Mouse (Mus musculus) left cerebral cortex, adult 8-10 months (tissue): ENCODE measurements around the gene Pcgf5. TPM values are rescaled to one million over a fixed set of nuclear protein-coding genes. Genes with fewer than 3 reads are reported as not detected.
A peak's percentile ranks its signal among the peaks of the same experiment; 100 is the strongest.
"Not testable (repeated sequence)": the region's sequence is repeated elsewhere in the genome, so short reads cannot be mapped to it uniquely, and the experiment has no call there.

Source experiments
- DNase-seq, 2 experiments: peaks; one replicate each; pipeline ENCODE4 v3.0.0; 2022; ENCODE audit warnings: low spot score in 2 of 2
- total RNA-seq, 4 experiments: library from RNA; stranded (reverse); gene quantifications; 2 replicates each; pipeline ENCODE4 v1.2.4; 2022

Gene Pcgf5
- total RNA-seq, 4 experiments from 2014 or later = 25.7 to 31.6 (median 28.4) TPM

GRCm38 (mm10) chr19:36384426-36384825 lies 36.3 kb downstream of the Pcgf5 start:
- no peak for DNase-seq

- DNase-seq = no peak
Observed at GRCm38 (mm10) chr19:36388502-36388901, 40.4 kb downstream of the Pcgf5 start.

- DNase-seq = no peak
Observed at GRCm38 (mm10) chr19:36390714-36391113, 42.6 kb downstream of the Pcgf5 start.

GRCm38 (mm10) chr19:36398500-36398899 lies 50.4 kb downstream of the Pcgf5 start:
- no peak for DNase-seq

- DNase-seq = no peak
Observed at GRCm38 (mm10) chr19:36408352-36409100, 60.4 kb downstream of the Pcgf5 start.

- peak; percentile 73 to 82 for DNase-seq
Observed at GRCm38 (mm10) chr19:36409280-36409860, 61.3 kb downstream of the Pcgf5 start.

GRCm38 (mm10) chr19:36409861-36410392 lies 61.8 kb downstream of the Pcgf5 start:
- DNase-seq = peak; percentile 13 to 16

GRCm38 (mm10) chr19:36419885-36420284 lies 71.8 kb downstream of the Pcgf5 start:
- no peak for DNase-seq

- no peak for DNase-seq
Observed at GRCm38 (mm10) chr19:36427195-36427876, 79.2 kb downstream of the Pcgf5 start.

GRCm38 (mm10) chr19:36428116-36428515 lies 80.0 kb downstream of the Pcgf5 start:
- no peak for DNase-seq

- no peak for DNase-seq
Observed at GRCm38 (mm10) chr19:36429354-36429753, 81.2 kb downstream of the Pcgf5 start.

GRCm38 (mm10) chr19:36433161-36433560 lies 85.1 kb downstream of the Pcgf5 start:
- DNase-seq = no peak

GRCm38 (mm10) chr19:36439894-36440714 lies 92.0 kb downstream of the Pcgf5 start:
- peak in 1 of 2 experiments; percentile 38 for DNase-seq

- DNase-seq = no peak
Observed at GRCm38 (mm10) chr19:36450997-36451608, 103.0 kb downstream of the Pcgf5 start.

GRCm38 (mm10) chr19:36451731-36452130 lies 103.6 kb downstream of the Pcgf5 start:
- no peak for DNase-seq

- DNase-seq = not testable (repeated sequence)
Observed at GRCm38 (mm10) chr19:36452210-36452609, 104.1 kb downstream of the Pcgf5 start.

- DNase-seq = no peak
Observed at GRCm38 (mm10) chr19:36453451-36453850, 105.3 kb downstream of the Pcgf5 start.

GRCm38 (mm10) chr19:36470106-36470505 lies 122.0 kb downstream of the Pcgf5 start:
- DNase-seq = peak; percentile 42 to 72

- DNase-seq = no peak
Observed at GRCm38 (mm10) chr19:36471325-36471724, 123.2 kb downstream of the Pcgf5 start.

- no peak for DNase-seq
Observed at GRCm38 (mm10) chr19:36476596-36476995, 128.5 kb downstream of the Pcgf5 start.

GRCm38 (mm10) chr19:36477151-36477550 lies 129.0 kb downstream of the Pcgf5 start:
- DNase-seq = peak in 1 of 2 experiments; percentile 61
